Mouse (Mus musculus) left cerebral cortex, postnatal 4 days (tissue): ENCODE measurements around the gene Olfr146. TPM values are rescaled to one million over a fixed set of nuclear protein-coding genes. Genes with fewer than 3 reads are reported as not detected.

Experiments
- DNase-seq: peaks from one replicate; pipeline ENCODE4 v3.0.0-alpha.2; 2022
- intact Hi-C: fragments of 180-260 bp; cut with DNase I; formaldehyde crosslinking; loops from one replicate; pipeline ENCODE4 v1.15.1; 2025
- microRNA-seq: library from miRNA; unstranded; fragments of <30 nt; microRNA quantifications from one replicate; pipeline ENCODE4 v1.2.0, GENCODE M21; 2022
- total RNA-seq, 2 experiments: library from RNA; stranded (reverse); gene quantifications; 2 replicates each; pipeline ENCODE4 v1.2.3; 2021

Olfr146 gene
- total RNA-seq: not detected

GRCm38 (mm10) chr9:39023277-39023676, at the start of gene Olfr146:
Olfr146 (minus strand) TSS chr9:39023377.
- DNase-seq: no peak
- intact Hi-C loops: no loop called here

- intact Hi-C loops: no loop called here
- no peak for DNase-seq
Observed at GRCm38 (mm10) chr9:39064851-39065250, 41.7 kb upstream of the Olfr146 start, which contains the start of gene Olfr937. Olfr937 (minus strand) TSS chr9:39064951.

DNA sequence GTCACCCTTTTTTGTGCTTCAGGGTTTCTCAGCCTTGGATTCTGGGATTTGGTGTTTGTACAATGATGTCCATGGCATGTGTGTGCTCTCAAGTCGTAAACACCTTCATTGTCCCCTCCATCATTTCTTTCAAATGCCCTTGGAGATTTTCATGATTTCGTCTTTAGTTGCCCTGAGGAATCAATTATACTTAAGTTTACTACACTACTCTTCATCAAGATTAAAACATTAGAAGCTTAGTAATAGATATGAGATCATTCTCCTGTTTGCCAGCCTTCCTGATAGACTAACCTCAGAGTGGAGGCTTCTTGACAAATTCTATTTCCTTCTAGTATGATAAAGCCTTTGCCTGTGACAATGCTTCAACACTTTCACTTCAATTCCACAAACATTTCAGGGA, 23.6 kb downstream of the Olfr146 start, which contains the start of gene Olfr935:
TSS of gene Olfr935 (minus strand) at position 101 of the 400 bp plus-strand sequence.
- no peak for DNase-seq
- intact Hi-C loops: no loop called here

GRCm38 (mm10) chr9:38988215-38988614, 35.0 kb downstream of the Olfr146 start, which contains the start of gene Olfr934:
Olfr934 (minus strand) TSS chr9:38988315.
- DNase-seq: no peak
- intact Hi-C loops: no loop called here

DNA sequence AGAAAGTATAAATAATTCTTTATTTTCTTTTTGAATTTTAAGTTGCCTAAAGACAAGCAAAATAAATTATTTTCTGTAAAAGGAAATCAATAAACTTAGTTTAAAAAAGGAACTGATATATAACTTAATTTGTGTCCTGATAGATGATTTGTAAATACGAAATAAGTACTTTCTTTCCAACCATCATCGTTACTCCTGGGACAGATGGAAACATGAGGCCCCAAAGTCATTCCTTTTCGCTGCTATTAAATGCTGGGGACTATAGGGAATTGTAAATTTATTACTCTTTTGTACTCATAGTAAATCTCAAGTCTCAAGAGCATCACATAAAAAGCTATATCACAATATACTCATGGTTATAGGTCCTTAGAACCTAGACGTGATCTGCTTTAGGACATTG, 51.2 kb downstream of the Olfr146 start, which contains the start of gene Olfr933:
TSS of gene Olfr933 (plus strand) at position 301 of the 400 bp plus-strand sequence.
- DNase-seq: no peak
- intact Hi-C loops: no loop called here

Small RNA genes lying within 50 kb of the gene (microRNA-seq; reads per million reads assigned to microRNA genes)
- not detected for gene Gm25529

Other genes with a start within 250 kb of the Olfr146 start
- gene Olfr922, start 208.8 kb downstream of the Olfr146 start, total RNA-seq: not detected
- gene Olfr923, start 196.8 kb downstream of the Olfr146 start, total RNA-seq: not detected
- gene Olfr924, start 178.9 kb downstream of the Olfr146 start, total RNA-seq: not detected
- gene Olfr26, start 168.3 kb downstream of the Olfr146 start, total RNA-seq: not detected
- not detected for gene Olfr926, start 146.3 kb downstream of the Olfr146 start, total RNA-seq
- not detected for gene Olfr930, start 93.6 kb downstream of the Olfr146 start, total RNA-seq
- not detected for gene Olfr933, start 51.1 kb downstream of the Olfr146 start, total RNA-seq
- not detected for gene Olfr934, start 35.1 kb downstream of the Olfr146 start, total RNA-seq
- gene Olfr935, start 23.7 kb downstream of the Olfr146 start, total RNA-seq: not detected
- gene Olfr937, start 41.6 kb upstream of the Olfr146 start, total RNA-seq: not detected
- gene Olfr938, start 55.5 kb upstream of the Olfr146 start, total RNA-seq: not detected
- not detected for gene Olfr27, start 104.8 kb upstream of the Olfr146 start, total RNA-seq
- gene Olfr943, start 142.9 kb upstream of the Olfr146 start, total RNA-seq: not detected
- not detected for gene Olfr944, start 178.5 kb upstream of the Olfr146 start, total RNA-seq
- gene Olfr1537, start 226.6 kb upstream of the Olfr146 start, total RNA-seq: not detected